Mouse (Mus musculus): ENCODE results near the gene Noxa1.

DNA sequence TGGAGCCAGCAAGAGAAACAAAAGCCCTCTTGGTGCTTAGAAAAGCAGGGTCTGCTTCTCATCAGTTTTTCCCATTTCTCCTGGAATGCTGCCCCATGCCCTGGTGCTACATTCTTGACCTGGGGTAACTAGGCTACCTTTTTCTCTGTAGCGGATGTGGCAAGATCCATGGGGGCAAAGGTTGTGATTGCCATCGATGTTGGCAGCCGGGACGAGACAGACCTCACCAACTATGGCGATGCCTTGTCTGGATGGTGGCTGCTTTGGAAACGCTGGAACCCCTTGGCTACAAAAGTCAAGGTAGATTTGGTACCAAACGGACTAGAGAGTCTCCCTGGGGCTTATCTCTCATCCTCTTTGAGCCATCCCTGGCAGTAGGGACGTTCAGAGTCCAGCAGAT is 43.5 kb downstream of the Noxa1 start:
- TF ChIP-seq CTCF (conservative IDR thresholded peaks at IDR 0.05; ENCODE audit: insufficient read depth, insufficient read length, low read depth, low read length) = no peak
- TF ChIP-seq POLR2A (IDR thresholded peaks at IDR 0.05; ENCODE audit: low read depth, low read length) = no peak

Measured in kidney, adult 2 months (tissue).